Mouse (Mus musculus) cerebellum, adult 11 months (tissue): ENCODE results near the gene Gm28729.
"Not testable (repeated sequence)": the region's sequence is repeated elsewhere in the genome, so short reads cannot be mapped to it uniquely, and the experiment has no call there.

Experiments used
- DNase-seq: peaks from one replicate; pipeline ENCODE4 v3.0.0; 2022

The Gm28729 gene

GRCm38 (mm10) chr9:96524972-96525506 is at the start of gene Gm28729:
Gm28729 (minus strand) TSS chr9:96525264.
- no peak for DNase-seq

- no peak for DNase-seq
Measured at GRCm38 (mm10) chr9:96573252-96573651, 48.2 kb upstream of the Gm28729 start.

- DNase-seq: no peak
Measured at GRCm38 (mm10) chr9:96572754-96573153, 47.7 kb upstream of the Gm28729 start.

- DNase-seq: no peak
Measured at GRCm38 (mm10) chr9:96566470-96566996, 41.5 kb upstream of the Gm28729 start.

DNA sequence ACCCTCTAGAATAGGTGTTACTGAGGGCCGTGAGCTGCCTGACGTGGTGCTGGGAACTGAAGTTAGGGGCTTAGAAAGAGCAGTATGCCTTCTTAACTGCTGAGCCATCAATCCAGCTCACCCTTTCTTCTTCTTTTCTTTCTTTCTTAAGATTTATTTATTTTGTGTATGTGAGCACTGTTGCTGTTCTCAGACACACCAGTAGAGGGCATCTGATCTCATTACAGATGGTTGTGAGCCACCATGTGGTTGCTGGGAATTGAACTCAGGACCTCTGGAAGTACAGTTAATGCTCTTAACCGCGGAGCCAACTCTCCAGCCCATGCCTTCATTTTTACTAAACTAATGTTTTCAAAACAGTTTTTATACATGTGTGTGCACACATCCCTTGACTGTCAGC is 38.4 kb upstream of the Gm28729 start:
- DNase-seq: no peak

DNA sequence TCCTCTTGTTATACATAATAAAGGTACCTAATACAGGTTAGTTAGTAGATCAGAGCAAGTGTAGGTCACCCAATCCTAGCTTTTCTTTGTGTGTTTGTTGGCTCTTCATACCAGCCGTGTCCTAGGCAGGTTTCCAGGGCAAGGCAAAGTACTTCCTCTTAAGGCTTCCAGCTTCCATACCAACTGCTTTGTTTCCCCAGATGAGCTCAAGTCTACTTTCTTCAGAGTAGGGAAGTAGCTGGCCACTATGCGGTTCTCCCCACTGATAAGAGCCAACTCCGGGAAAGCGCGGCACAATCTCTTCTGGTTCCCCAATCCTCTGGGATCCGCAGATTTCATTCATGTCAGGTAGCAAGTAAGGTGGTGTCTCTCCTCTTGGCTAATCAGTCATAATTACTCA is 34.1 kb upstream of the Gm28729 start:
- DNase-seq: no peak

DNA sequence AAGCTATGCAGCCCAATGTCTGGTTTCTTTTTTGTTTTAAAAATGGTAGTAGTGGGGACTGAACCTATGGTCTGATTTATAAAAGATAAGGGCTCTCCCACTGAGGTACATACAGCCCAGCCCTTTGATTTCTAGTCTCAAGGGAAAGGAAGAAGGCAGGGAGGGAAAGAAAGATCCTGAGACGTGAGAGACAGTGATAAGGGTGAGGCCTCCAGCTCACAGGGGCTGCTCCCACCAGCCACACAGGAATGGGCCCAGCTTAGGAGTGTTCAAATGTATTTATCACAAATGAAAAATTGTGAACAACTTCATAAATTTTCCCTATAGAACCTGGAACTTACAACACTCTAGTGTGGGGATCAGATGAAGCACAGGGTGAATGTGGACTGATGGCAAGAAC is 33.5 kb upstream of the Gm28729 start:
- DNase-seq: no peak

- no peak for DNase-seq
Measured at GRCm38 (mm10) chr9:96554095-96554494, 29.0 kb upstream of the Gm28729 start.

GRCm38 (mm10) chr9:96545410-96545809 is 20.3 kb upstream of the Gm28729 start:
- no peak for DNase-seq

DNA sequence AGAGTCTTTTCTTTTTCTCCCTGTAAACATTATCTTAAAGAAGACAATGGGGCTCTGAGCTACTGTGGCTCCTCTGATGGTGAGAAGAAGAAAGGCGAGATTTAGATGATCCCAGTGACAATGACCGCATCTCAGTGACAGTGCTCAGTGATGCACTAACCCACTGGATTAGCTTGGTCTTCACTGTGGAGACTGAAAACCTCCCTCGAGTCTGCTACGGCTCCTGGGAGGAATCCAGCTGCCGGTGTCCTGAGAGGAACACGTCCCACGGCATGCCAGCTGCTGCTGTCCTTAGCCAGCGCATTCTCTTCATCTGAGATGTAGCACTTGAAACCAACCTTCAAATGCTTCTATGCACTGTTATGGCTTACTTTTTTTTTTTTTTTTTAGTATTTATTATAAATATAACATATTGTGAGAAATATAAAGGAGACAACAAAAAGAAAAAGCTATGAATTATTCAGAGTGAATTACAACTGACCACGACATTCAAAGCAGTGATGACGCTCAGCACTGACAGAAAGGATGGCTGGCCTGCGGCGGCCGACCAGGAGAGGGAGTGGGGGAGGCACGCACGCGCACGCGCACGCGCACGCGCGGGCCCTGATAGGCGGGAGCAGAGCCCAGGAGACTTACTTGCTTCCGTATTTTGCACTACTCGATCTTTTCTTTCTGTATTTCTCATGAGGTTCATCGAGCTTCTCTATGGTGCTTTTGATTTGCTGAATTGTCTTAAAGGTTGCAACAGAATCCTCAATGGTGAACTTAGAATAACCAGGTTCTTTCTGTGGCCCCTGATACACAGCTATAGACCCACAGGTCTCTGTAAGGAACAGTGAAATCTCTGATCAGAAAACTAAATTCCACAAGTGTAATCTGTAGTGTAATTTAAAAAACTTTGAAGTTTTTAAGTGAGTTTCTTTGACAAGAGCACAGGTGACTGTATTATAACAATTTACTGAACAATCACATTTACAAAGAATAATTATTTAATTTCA is 18.9 kb upstream of the Gm28729 start:
- peak; percentile 70 for DNase-seq

- no peak for DNase-seq
Measured at GRCm38 (mm10) chr9:96538916-96539315, 13.9 kb upstream of the Gm28729 start.

DNA sequence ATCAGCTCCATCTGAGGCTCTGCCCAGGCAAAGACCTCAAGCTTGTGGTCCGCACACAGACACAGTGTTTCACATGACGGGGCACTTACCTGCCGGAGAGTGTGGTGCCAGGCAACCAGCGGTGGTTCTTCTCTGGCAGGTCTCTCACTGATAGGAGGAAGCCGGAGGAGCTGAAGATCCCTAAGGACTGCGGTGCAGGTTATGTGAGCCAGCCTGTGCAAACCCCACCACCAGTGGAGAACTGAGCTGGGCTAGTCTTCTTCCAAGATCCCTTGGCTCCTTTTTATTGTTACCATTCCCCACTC is 12.5 kb upstream of the Gm28729 start:
- DNase-seq: no peak

DNA sequence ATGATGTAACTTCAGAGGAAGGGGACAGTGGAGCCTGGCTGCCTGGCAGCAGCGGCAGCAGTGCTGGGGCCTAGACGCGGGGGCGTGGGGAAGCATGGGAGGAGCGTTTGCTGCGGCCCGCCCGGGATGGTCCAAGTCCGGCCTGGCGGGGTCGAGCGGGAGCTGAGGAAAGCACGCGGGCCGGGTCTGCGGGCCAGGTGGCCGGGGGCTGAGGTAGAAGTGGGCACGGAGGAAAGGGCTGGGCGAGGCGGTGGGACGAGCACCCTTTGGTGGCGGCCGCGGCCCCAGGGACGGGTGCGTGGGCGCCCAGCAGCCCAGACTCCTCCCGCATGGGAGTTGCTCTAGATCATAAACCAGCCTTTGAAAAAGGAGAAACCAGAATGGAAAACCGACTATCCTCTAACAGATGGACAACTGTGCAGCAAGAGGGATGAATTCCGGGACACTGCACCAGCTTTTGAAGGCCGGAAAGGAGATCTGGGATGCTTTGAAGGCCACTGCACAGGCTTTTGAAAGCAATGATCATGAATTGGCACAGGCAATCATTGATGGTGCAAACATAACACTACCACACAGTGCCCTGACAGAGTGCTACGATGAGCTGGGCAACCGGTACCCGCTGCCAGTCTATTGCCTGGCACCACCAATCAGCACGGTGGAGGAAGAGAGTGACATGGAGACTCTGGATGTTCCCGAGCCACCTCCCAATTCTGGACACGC is 12.0 kb upstream of the Gm28729 start:
- DNase-seq: peak; percentile 24

DNA sequence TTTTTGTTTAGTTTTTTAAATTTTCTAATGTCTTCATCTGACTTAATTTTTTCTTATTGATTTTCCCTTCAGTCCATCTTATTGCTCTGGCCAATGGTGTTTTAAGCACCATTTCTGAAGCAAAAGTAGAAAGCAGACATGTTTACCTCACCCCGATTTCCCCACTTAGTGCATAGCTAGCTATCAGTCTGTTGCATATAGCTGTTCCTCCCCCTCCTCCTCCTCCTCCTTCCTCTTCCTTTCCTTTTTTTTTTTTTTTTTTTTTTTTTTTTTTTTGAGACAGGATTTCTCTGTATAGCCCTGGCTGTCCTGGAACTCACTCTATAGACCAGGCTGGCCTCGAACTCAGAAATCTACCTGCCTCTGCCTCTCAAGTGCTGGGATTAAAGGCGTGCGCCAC is 11.0 kb upstream of the Gm28729 start:
- DNase-seq: not testable (repeated sequence)

- no peak for DNase-seq
Measured at GRCm38 (mm10) chr9:96535431-96535830, 10.4 kb upstream of the Gm28729 start.

- DNase-seq: no peak
Measured at GRCm38 (mm10) chr9:96534256-96534655, 9.2 kb upstream of the Gm28729 start.

- DNase-seq: no peak
Measured at GRCm38 (mm10) chr9:96533476-96533875, 8.4 kb upstream of the Gm28729 start.

- DNase-seq: no peak
Measured at GRCm38 (mm10) chr9:96532531-96532930, 7.5 kb upstream of the Gm28729 start.

DNA sequence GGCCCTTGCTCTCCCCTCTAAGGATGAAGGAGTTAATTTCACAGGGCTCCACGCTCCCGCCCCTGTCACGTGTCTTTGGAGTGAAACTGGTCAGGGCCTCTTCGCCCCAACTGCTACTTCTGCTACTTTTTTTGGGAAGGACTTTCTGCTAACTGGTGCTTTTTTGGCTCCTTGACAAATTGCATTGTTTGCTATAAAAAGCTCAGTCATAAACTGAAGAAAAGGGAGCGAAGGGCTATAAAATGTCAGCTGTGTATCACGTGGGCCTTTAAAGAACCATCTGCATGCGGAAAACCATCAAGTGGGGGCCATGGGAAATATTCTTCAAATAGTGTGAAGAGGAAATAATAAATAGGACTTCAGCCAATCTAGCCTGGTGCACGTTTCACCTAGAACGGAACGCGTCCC is 5.6 kb upstream of the Gm28729 start:
- DNase-seq: no peak

DNA sequence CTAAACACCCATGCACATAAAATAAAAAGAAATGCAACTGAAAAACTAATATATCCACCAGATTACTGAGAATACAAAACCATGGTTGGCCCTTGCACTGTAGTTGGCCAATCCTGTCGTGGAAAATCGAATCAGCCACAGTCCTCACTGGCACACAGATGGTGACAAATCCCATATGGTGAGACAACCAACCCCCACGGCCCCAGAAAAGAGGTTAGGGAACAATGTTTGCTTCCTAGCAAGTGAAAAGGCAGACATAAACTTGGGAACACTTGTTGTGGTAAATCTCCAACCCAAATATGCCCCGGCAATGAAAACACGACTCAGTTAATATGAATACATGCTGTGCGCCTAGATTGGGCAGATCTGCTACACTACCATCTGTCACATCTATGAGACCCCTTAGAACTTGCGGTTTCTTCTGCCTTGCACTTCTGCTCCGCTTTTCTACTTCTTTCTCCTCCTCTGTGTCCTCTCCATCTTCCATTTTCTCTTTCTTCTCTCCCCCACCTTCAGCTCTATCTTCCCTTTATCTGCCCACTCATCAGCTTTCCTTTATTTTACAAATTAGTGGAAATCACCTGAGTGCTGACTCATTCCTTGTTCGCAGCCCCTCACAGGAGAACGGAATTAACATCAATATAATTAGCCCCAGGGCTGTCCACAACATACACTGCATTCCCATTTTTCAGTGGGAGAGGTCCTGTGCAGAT is 5.1 kb upstream of the Gm28729 start:
- no peak for DNase-seq

DNA sequence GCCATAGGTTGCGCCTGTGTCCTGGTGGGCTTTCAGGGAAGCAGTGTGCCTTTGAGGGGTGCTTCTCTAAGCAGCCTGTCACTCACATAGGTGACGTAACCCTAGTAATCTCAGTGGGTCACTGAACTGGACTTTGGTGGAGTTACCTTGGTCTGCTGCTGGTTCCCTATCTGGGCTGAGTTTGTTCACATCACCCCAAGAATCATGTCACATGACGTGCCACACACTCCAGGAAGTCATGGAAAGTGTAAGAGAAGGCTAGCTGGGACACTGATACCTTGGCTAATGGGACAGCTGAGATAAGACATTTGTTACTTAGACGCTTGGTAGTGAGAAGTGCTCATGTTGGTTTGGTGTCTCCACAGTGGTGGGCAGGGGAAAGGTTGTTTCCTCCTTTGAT is 947 bp upstream of the Gm28729 start:
- no peak for DNase-seq

DNA sequence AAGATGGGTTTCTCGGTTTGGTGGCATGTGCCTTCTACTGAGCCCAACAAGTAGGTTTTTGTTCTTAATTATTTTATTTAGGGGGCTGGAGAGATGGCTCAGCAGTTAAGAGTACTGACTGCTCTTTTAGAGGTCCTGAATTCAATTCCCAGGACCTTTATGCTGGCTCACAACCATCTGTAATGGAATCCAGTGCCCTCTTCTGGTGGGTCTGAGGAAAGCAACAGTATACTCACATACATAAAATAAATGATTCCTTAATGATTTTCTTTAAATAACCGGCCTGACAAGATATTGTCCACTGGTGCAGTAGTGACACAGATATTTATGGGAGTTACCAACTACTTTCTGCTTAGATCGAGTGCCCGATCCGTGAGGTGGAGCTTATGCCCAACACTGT is 1.9 kb downstream of the Gm28729 start:
- no peak for DNase-seq

DNA sequence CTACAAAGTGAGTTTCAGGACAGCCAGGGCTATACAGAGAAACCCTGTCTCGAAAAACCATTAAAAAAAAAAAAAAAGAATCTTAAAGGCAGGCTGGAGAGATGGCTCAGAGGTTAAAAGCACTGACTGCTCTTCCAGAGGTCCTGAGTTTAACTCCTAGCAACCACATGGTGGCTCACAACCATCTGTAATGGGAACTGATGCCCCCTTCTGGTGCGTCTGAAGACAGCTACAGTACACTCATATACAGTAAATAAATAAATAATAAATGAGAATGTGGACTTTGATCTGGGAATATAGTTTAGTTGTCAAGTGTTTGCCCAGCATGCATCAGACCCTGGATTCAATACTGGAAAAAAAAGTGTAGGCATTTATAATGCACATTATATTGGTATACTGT is 3.5 kb downstream of the Gm28729 start:
- DNase-seq: not testable (repeated sequence)
